Mouse (Mus musculus) MEL (cell line): ENCODE results near the gene Hspa2. TPM values are rescaled to one million over a fixed set of nuclear protein-coding genes. Genes with fewer than 3 reads are reported as not detected.

Experiments used
- polyA plus RNA-seq, 2 experiments: library from polyadenylated mRNA; stranded (reverse) in 1 of 2; unstranded in 1 of 2; fragments of >175 nt in 1 of 2; fragments of >200 nt in 1 of 2; gene quantifications; 2 replicates each; pipeline versions ENCODE4 v1.2.1 to v1.2.4; 2012; ENCODE audit warnings: low replicate concordance in 2 of 2, low read depth in 1 of 2; ENCODE audit not compliant: insufficient read length in 2 of 2, insufficient read depth in 1 of 2, missing spikeins in 1 of 2
- total RNA-seq: library from RNA; depleted of rRNA; stranded (reverse); fragments of 300-350 nt; gene quantifications from 2 replicates; pipeline ENCODE4 v1.2.3, GENCODE M21; 2012; rRNA removed

Gene Hspa2
- total and polyA plus RNA-seq, 3 experiments: 6.6 to 9.3 TPM; not detected in 1

Other genes starting within 250 kb of the Hspa2 start
- gene Esr2, start 226.9 kb upstream of the Hspa2 start, total RNA-seq: not detected in 2 replicates
- gene Esr2, start 226.9 kb upstream of the Hspa2 start, polyA plus RNA-seq: under 1 TPM in 1 of 2 experiments, not detected in 1; 0.03 TPM
- 5.0 and 6.7 TPM in 2 replicates for gene Tex21, start 157.4 kb upstream of the Hspa2 start, total RNA-seq
- gene Tex21, start 157.4 kb upstream of the Hspa2 start, polyA plus RNA-seq: 1 to 10 TPM in 1 of 2 experiments, not detected in 1; 4.4 TPM
- gene Mthfd1, start 148.9 kb upstream of the Hspa2 start, total RNA-seq: 217 and 231 TPM in 2 replicates
- 100 to 1,000 TPM in 1 of 2 experiments, not detected in 1; 208 TPM for gene Mthfd1, start 148.9 kb upstream of the Hspa2 start, polyA plus RNA-seq
- 0.69 and 0.72 TPM in 2 replicates for gene Akap5, start 79.3 kb upstream of the Hspa2 start, total RNA-seq
- gene Akap5, start 79.3 kb upstream of the Hspa2 start, polyA plus RNA-seq: under 1 TPM in 1 of 2 experiments, not detected in 1; 0.65 TPM
- gene Zbtb25, start 34.6 kb upstream of the Hspa2 start, total RNA-seq: 5.1 and 5.5 TPM in 2 replicates
- 10 to 100 TPM in 1 of 2 experiments, not detected in 1; 12.3 TPM for gene Zbtb25, start 34.6 kb upstream of the Hspa2 start, polyA plus RNA-seq
- gene Zbtb1, start 33.9 kb upstream of the Hspa2 start, total RNA-seq: 6.3 and 7.0 TPM in 2 replicates
- gene Zbtb1, start 33.9 kb upstream of the Hspa2 start, polyA plus RNA-seq: 1 to 10 TPM in 1 of 2 experiments, not detected in 1; 5.1 TPM
- not detected in 2 replicates for gene Ppp1r36, start 13.4 kb downstream of the Hspa2 start, total RNA-seq
- not detected for gene Ppp1r36, start 13.4 kb downstream of the Hspa2 start, polyA plus RNA-seq
- gene Plekhg3, start 126.7 kb downstream of the Hspa2 start, total RNA-seq: 0.92 and 1.9 TPM in 2 replicates
- 1 to 10 TPM in 1 of 2 experiments, not detected in 1; 7.0 TPM for gene Plekhg3, start 126.7 kb downstream of the Hspa2 start, polyA plus RNA-seq